Mouse (Mus musculus) megakaryocyte, embryonic 14.5 days (primary cell): ENCODE data around the gene Ovol3.

Experiments used
- FLI1 ChIP-seq: IDR thresholded peaks from 2 replicates; pipeline ENCODE4 v1.6.1; 2012; ENCODE audit warnings: low read length, inconsistent platforms, mixed read lengths
- GATA1 ChIP-seq: IDR thresholded peaks from 3 replicates; pipeline ENCODE4 v1.6.1; 2012; ENCODE audit warnings: mixed read lengths, low read length, inconsistent platforms, borderline replicate concordance

DNA sequence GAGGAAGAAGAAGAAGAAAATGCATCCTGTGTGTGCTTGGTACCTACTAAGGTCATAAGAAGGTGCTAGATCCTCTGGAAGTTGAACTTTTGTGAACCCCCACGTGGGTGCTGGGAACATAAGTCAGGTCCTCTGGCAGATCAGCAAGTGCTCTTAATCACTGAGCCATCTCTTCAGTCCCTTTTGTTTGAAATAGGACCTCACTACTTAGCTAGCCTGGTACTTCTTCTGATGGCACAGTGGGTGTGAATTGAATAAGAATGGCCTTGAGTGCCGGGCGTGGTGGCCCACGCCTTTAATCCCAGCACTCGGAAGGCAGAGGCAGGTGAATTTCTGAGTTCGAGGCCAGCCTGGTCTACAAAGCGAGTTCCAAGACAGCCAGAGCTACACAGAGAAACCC lies 30.4 kb upstream of the Ovol3 start:
- no peak for TF ChIP-seq GATA1
- no peak for TF ChIP-seq FLI1
